Mouse (Mus musculus): ENCODE data around the gene Rbms1. TPM values are rescaled to one million over a fixed set of nuclear protein-coding genes. Genes with fewer than 3 reads are reported as not detected.

Gene Rbms1
- polyA plus RNA-seq (2021; fragmentation: Nextera tagmentation): 10.4 and 11.7 TPM in 2 replicates
- long read RNA-seq, experiment 1, full-length matches to known transcripts: 10 of 25 reads
- long read RNA-seq, experiment 1, partial matches to known transcripts: 2 of 25 reads
- long read RNA-seq, experiment 1, other reads (novel, unspliced or antisense): 13 of 25 reads
- long read RNA-seq, experiment 2, full-length matches to known transcripts: 29 of 72 reads
- long read RNA-seq, experiment 2, partial matches to known transcripts: 3 of 72 reads
- long read RNA-seq, experiment 2, other reads (novel, unspliced or antisense): 40 of 72 reads

DNA sequence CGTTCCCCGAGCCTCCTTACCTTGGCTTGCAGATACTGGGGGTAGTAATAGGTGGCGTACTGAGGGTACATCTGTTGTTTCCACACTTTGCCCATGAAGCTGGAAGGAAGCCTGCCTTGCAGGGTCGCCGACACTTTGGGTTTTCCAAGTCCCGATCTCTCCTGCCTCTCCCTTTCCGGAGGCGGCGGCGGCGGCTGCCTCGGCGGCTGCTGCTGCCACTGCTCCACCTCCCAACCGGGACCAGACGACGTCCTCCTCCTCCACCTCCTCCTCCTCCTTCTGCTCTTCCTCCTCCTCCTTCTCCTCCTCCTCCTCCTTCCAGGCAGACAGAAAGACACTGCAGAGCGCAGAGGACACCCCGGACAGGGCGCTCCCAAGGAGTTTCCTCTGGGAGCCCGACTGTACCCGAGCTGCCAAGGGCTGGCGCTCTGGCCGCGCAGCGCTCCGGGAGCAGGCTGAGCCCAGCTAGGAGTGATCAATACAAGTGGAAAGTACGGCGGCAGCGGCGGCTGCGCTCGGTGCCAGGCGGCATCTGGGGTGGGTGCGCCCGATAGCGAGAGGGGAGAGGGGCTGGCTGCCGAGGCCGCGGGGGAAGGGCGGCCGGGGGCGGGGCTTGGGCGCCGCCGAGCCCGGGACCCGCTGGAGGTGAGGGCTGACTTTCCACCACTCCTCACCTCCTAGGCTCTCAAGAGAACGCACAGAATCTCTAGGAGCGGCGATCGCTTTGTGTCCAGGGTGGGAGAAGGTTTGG lies at the start of gene Rbms1:
Gene Rbms1, minus strand, starts transcription at position 522 of the 751 bp plus-strand sequence.

DNA sequence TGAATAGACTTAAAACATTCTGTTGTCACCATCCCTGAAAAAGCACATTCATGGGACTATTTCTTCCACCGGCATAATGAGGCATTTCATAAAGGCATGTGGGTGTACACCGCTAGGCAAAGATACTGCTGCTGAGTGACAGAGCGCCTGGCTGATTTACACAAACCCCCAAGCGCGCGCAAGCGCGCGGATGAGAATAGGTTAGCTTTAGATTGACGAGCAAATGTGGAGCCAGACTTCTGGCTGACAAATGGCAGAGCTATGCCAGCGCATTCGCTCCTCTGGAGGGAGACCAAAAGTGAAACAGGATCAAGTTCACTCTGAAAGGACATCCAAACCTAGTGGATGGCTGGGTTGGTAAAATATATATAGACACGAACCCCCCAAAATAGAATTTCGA lies 240.5 kb downstream of the Rbms1 start, which contains the start of gene Itgb6:
Gene Itgb6, minus strand, starts transcription at position 130 of the 400 bp plus-strand sequence.

Other genes starting within 250 kb of the Rbms1 start
- gene Itgb6, start 240.5 kb downstream of the Rbms1 start, polyA plus RNA-seq (2021; fragmentation: Nextera tagmentation): 0.25 TPM in 1 of 2 replicates, not detected in the other